Mouse (Mus musculus) lung, embryonic 16.5 days (tissue): ENCODE data around the gene Lhb. TPM values are rescaled to one million over a fixed set of nuclear protein-coding genes. Genes with fewer than 3 reads are reported as not detected.

Experiments used
- ATAC-seq: fragments of 200-750 bp; cut with Nextera tagmentation; 2 replicates; pipeline ENCODE4 v1.8.0; 2017; ENCODE audit warnings: low read depth, mild to moderate bottlenecking, moderate library complexity
- H3K27ac ChIP-seq: fragments of 300-500 bp; sonication (generic); 2 replicates; pipeline ENCODE4 v1.5.1; 2014; ENCODE audit warnings: mild to moderate bottlenecking, control low read depth, low read length
- H3K27me3 ChIP-seq: fragments of 300-500 bp; sonication (generic); 2 replicates; pipeline ENCODE4 v1.6.1; 2014; ENCODE audit warnings: low read depth, low read length, mixed read lengths; ENCODE audit not compliant: control insufficient read depth, insufficient read depth
- H3K36me3 ChIP-seq: fragments of 300-500 bp; sonication (generic); 2 replicates; pipeline ENCODE4 v1.6.1; 2014; ENCODE audit warnings: low read length; ENCODE audit not compliant: control insufficient read depth, insufficient read depth
- H3K4me1 ChIP-seq: fragments of 300-500 bp; sonication (generic); replicated peaks from 2 replicates; pipeline ENCODE4 v1.6.1; 2014; ENCODE audit warnings: low read length, mixed read lengths; ENCODE audit not compliant: control insufficient read depth, insufficient read depth
- H3K4me2 ChIP-seq: fragments of 300-500 bp; sonication (generic); 2 replicates; pipeline ENCODE4 v1.6.1; 2014; ENCODE audit warnings: low read depth, low read length, control low read depth
- H3K4me3 ChIP-seq: fragments of 300-500 bp; sonication (generic); 2 replicates; pipeline ENCODE4 v1.5.1; 2014; ENCODE audit warnings: mild to moderate bottlenecking, low read length, control low read depth
- H3K9ac ChIP-seq: fragments of 300-500 bp; sonication (generic); 2 replicates; pipeline ENCODE4 v1.6.1; 2014; ENCODE audit warnings: low read length, control low read depth
- H3K9me3 ChIP-seq: fragments of 300-500 bp; sonication (generic); 2 replicates; pipeline ENCODE4 v1.6.1; 2016; ENCODE audit warnings: low read length; ENCODE audit not compliant: control insufficient read depth
- WGBS: fragments of 180-500 bp; shearing (Covaris S2); extraction: QIAGEN DNeasy Blood & Tissue Kit; methylation state at CpG from one replicate; pipeline ENCODE4 v1.1.7; 2014; 5-methylcytosine and 5-hydroxymethylcytosine counted together
- polyA plus RNA-seq: library from polyadenylated mRNA; unstranded; fragments of >200 nt; fragmentation: Nextera tagmentation; extraction: Ambion mirVana; gene quantifications from 2 replicates; pipeline ENCODE4 v1.2.1, GENCODE M21; 2015

The Lhb gene
- polyA plus RNA-seq, 1 experiment from 2014 or later, result 3.3 TPM

DNA sequence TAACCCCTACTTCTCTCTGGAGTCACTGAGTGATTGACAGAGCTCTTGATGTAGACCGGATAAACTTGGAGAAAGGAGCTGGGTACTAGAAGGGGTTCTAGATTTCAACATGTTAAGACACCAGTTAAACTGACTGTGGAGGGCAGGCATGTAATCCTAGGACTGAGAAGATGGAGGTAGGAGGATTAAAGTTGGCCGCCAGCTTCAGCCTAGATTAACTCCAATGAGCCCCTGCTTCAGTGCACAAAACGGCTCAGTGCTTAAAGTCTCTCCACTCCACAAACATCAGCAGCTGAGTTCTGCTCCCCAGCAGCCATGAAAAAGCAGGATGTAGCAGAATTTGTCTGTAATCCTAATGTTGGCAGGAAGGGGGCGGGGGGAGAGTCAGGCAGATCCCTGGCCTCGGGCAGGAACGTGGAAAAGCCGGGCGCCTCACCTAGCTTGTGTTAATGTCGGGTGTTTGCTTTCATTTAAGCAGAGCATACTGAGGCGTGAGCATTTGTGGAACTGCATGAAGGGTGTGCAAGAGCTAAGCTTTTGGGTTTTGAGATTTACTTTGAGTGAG lies 19.0 kb upstream of the Lhb start:
- Histone ChIP-seq H3K4me2 (no peak overlapping the region), H3K27me3 (peaks cover 15% of the 10 kb centered on the region), H3K9ac (no peak overlapping the region), H3K4me1 (peaks cover 9% of the 10 kb centered on the region), H3K27ac (no peak overlapping the region), H3K4me3 (no peak overlapping the region), H3K9me3 (no peaks in the 10 kb centered on the region), H3K36me3 (no peaks in the 10 kb centered on the region)
- 54% methylated on average over 10 of the region's 10 CpGs for WGBS
- ATAC-seq, result no peak

DNA sequence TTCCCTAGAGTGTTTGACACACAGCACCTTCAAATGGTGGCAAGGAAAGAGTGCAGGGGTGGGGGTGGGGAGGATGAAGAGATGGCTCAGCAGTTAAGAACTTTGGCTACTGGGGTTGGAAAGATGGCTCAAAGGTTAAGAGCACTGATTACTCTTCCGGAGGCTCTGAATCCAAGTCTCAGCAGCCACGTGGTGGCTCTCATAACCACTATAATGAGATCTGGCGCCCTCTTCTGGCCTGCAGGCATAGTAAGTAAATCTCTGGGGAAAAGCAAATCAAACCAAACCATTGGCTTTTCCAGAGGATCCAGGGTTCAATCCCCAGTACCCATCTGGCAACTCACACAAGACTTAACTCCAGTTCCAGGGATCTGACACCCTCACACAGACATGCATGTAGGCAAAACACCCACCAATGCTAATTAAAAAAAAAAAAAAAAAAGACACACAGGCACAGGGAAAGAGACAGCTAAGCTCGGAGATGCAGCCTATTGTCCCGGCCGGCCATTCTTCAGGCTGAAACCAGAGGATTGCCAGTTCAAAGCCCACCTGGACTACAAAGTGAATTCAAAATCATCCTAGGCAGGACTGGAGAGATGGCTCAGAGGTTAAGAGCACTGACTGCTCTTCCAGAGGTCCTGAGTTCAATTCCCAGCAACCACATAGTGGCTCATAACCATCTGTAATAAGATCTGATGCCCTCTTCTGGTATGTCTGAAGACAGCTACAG lies 16.9 kb upstream of the Lhb start:
- no peak for ATAC-seq
- Histone ChIP-seq H3K9me3 (no peaks in the 10 kb centered on the region), H3K4me2 (no peak overlapping the region), H3K27ac (no peak overlapping the region), H3K4me3 (no peak overlapping the region), H3K27me3 (peaks cover 36% of the 10 kb centered on the region), H3K9ac (no peak overlapping the region), H3K4me1 (peaks cover 12% of the 10 kb centered on the region), H3K36me3 (no peaks in the 10 kb centered on the region)
- WGBS, result 46% methylated on average over 6 of the region's 6 CpGs

DNA sequence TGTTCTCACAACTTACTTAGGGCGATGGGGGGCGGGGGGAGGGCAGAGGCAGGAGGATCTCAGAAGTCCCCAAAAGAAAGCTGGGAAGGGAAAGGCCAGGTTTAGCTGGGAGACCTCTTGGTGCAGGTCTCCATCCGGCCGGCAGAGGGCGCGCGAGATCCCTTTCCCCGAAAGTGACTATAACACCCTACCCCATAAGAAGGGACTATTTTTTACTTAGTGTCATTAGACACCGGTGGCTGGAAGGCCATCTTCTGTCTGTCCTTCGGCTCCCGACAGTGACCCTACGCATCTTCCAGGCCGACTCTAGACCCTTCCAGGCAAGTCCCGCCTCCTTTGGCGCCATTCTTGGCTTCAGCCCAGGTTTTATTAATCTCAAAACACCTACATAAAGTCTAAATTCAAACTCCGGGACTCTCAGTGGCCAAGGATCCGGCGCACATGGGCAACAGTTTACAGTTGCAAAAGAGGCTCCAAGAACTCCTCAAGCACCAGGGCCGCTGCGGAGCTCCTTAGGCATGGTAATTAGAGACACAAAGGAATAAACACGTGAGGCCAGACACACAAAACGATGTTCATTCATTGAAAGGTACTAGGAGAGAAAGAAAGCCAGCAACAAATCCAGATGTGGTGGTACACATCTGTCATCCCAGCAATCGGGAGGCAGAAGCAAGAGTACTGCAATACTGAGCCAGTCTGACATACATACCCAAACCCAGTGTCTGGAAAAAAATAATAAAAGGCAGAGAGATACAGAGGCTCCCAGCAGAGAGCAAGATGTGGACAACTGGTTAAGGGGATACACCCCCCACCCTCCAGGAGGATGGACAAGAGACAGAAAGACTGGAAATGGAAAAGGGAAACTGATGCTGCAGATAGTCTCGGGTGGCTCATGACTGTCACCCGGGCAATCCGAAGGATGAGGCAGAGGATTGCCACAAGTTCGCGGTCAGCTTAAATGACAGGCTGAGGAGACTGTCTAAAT lies 15.2 kb upstream of the Lhb start, which contains the start of gene Kcna7:
Gene Kcna7 (plus strand): TSS at position 563 of the 985 bp plus-strand sequence.
- peak; percentile 47; the same call in 1 of the 2 replicates for ATAC-seq
- 8% methylated on average over 28 of the region's 28 CpGs for WGBS
- Histone ChIP-seq H3K27ac (no peak within 1 kb of the TSS), H3K27me3 (peaks cover 51% of the 10 kb centered on the region), H3K4me2 (peak within 1 kb of the TSS; percentile 71), H3K36me3 (no peaks in the 10 kb centered on the region), H3K9ac (peak within 1 kb of the TSS; percentile 55), H3K9me3 (no peaks in the 10 kb centered on the region), H3K4me3 (peak within 1 kb of the TSS; percentile 49), H3K4me1 (peaks cover 12% of the 10 kb centered on the region)

DNA sequence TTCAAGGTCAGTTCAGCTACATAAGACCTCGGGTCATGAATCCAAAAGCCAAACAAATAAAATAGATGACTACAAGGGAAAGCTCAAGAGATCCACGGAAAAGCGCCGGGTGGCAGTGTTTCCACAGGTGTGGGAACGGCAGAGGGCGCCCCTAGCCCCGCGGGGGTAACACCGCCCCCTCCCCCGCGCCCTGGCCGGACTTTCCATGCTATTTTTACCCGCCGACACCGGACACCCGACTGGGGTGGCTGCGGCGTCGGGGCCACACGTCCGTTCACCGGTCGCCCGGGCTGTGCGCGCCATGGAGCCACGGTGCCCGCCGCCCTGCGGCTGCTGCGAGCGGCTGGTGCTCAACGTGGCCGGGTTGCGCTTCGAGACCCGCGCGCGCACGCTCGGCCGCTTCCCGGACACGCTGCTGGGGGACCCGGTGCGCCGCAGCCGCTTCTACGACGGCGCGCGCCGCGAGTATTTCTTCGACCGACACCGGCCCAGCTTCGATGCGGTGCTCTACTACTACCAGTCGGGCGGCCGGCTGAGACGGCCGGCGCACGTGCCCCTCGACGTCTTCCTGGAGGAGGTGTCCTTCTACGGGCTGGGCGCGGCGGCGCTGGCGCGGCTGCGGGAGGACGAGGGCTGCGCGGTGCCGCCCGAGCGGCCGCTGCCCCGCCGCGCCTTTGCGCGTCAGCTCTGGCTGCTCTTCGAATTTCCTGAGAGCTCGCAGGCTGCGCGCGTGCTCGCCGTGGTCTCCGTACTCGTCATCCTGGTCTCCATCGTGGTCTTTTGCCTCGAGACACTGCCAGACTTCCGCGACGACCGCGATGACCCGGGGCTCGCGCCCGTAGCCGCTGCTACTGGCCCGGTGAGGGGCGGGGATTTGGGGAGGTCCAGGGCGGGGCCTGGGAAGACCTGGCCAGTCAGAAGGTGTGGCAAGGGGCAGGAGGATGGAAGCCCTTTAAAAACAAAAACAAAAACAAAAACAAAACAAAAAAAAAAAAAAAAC lies 14.2 kb upstream of the Lhb start:
- under 1% methylated on average over 114 of the region's 114 CpGs for WGBS
- ATAC-seq, result peak; percentile 37; the same call in 1 of the 2 replicates
- Histone ChIP-seq H3K27ac (no peak overlapping the region), H3K4me1 (peaks cover 12% of the 10 kb centered on the region), H3K36me3 (no peaks in the 10 kb centered on the region), H3K9ac (peak overlapping the region; percentile 55), H3K4me2 (peak overlapping the region; percentile 71), H3K27me3 (peaks cover 60% of the 10 kb centered on the region), H3K4me3 (peak overlapping the region; percentile 49), H3K9me3 (no peaks in the 10 kb centered on the region)

DNA sequence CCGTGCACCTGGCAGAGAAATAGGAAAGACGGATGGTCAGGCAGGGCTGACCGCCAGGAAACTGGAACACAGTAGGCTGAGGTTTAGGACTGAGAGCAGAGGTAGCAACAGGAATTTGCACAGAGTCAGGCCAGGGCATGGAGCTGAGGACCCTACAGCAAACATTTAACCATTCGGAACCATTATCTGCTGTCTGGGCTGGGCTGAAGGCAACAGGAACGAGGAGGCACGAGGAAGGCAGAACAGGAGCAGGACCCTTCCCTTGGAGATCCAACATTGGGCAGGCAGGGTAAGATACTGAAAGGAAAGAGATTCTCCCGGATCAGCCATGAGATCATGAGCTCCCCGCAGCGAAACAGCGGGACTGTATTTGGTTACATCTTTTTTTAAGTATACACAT lies 12.8 kb upstream of the Lhb start:
- Histone ChIP-seq H3K36me3 (no peaks in the 10 kb centered on the region), H3K9me3 (no peaks in the 10 kb centered on the region), H3K9ac (no peak overlapping the region), H3K4me3 (no peak overlapping the region), H3K4me1 (peaks cover 12% of the 10 kb centered on the region), H3K27ac (no peak overlapping the region), H3K27me3 (peaks cover 68% of the 10 kb centered on the region), H3K4me2 (no peak overlapping the region)
- ATAC-seq, result no peak
- WGBS, result 78% methylated on average over 10 of the region's 10 CpGs

DNA sequence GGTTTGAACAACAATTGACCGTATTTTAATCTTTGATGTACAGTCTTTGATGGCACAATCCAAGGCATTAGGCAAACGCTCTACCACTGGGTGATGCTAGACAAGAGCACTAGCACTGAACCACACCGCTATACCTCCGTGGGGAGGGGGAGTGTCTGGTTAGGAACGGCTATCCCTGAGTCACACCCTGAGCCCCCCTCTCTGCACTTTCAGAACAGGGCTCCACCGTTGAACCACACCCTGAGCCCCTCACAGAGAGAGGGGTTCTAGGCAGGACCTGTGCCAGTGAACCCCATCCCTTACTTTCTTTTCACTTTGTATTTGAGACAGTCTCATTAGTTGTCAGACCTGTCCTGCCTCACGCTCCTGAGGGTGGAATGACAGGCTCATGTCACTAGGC lies 12.3 kb upstream of the Lhb start:
- Histone ChIP-seq H3K4me1 (peaks cover 16% of the 10 kb centered on the region), H3K4me2 (no peak overlapping the region), H3K9me3 (no peaks in the 10 kb centered on the region), H3K9ac (no peak overlapping the region), H3K27me3 (peaks cover 68% of the 10 kb centered on the region), H3K27ac (no peak overlapping the region), H3K36me3 (no peaks in the 10 kb centered on the region), H3K4me3 (no peak overlapping the region)
- WGBS, result 62% methylated on average over 7 of the region's 7 CpGs
- no peak for ATAC-seq

DNA sequence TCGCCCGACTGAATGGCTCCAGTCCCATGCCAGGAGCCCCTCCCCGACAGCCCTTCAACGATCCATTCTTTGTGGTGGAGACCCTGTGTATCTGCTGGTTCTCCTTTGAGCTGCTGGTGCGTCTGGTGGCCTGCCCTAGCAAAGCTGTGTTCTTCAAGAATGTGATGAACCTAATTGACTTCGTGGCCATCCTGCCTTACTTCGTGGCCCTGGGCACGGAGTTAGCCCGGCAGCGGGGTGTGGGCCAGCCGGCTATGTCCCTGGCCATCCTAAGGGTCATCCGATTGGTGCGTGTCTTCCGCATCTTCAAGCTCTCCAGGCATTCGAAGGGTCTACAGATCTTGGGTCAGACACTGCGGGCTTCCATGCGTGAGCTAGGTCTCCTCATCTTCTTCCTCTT lies 11.7 kb upstream of the Lhb start:
- ATAC-seq, result no peak

DNA sequence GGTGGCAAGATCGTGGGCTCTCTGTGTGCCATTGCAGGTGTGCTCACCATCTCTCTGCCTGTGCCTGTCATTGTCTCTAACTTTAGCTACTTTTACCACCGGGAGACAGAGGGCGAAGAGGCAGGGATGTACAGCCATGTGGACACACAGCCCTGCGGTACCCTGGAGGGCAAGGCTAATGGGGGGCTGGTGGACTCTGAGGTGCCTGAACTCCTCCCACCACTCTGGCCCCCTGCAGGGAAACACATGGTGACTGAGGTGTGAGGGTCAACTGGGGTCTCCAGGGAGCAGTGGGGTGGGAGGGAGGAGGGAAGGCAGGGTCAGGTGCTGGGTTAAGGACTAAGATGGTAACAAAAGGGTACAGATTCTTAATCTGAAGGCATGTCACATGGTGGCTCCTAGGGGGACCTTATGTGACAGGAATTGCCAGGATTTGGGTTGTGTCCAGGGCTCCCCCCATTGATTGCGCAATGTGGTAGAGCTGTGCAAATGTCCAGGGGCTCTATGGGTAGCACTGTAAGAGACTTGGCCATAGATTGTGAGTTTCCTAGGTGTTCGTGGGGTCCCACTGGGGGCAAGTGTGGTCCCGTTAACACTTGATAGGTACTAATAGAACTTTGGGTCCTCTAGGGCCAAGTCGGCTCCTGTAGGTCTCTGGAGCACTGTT lies 11.0 kb upstream of the Lhb start:
- Histone ChIP-seq H3K4me1 (peaks cover 22% of the 10 kb centered on the region), H3K9ac (no peak overlapping the region), H3K4me2 (no peak overlapping the region), H3K36me3 (no peaks in the 10 kb centered on the region), H3K9me3 (no peaks in the 10 kb centered on the region), H3K4me3 (no peak overlapping the region), H3K27ac (no peak overlapping the region), H3K27me3 (peaks cover 80% of the 10 kb centered on the region)
- no peak for ATAC-seq
- WGBS, result 79% methylated on average over 8 of the region's 8 CpGs

More for the DNA sequence above, 11.7 kb upstream of the Lhb start:
- no peaks in the 10 kb centered on the region for H3K9me3 ChIP-seq
- WGBS, result 82% methylated on average over 17 of the region's 17 CpGs
- H3K4me1 ChIP-seq, result peaks cover 19% of the 10 kb centered on the region
- no peak overlapping the region for H3K4me2 ChIP-seq
- no peak overlapping the region for H3K27ac ChIP-seq
- H3K36me3 ChIP-seq, result no peaks in the 10 kb centered on the region
- H3K9ac ChIP-seq, result no peak overlapping the region
- H3K4me3 ChIP-seq, result no peak overlapping the region
- peaks cover 74% of the 10 kb centered on the region for H3K27me3 ChIP-seq
